Mouse (Mus musculus) layer of hippocampus, adult 2 months (tissue): ENCODE results near the gene H2-M9. TPM values are rescaled to one million over a fixed set of nuclear protein-coding genes. Genes with fewer than 3 reads are reported as not detected.

Experiments
- DNase-seq, 2 experiments: peaks; one replicate each; pipeline ENCODE4 v3.0.0; 2022; ENCODE audit warnings: low spot score in 2 of 2
- H3K27ac ChIP-seq: fragments of 200-600 bp; 2 replicates; pipeline ENCODE4 v1.8.1; 2022
- H3K4me3 ChIP-seq: fragments of 200-600 bp; 2 replicates; pipeline ENCODE4 v1.8.1; 2022; ENCODE audit warnings: mild to moderate bottlenecking
- CTCF ChIP-seq: fragments of 200-600 bp; conservative IDR thresholded peaks from 2 replicates; pipeline ENCODE4 v1.8.1; 2022; ENCODE audit warnings: antibody characterized with exemption, mild to moderate bottlenecking, moderate library complexity
- long read RNA-seq, 2 experiments: library from polyadenylated mRNA; stranded (forward); transcript quantifications; one replicate each; pipeline ENCODE4 v2.0.0; 2021; ENCODE audit warnings: borderline mapping rate in 2 of 2
- total RNA-seq, 2 experiments: library from RNA; stranded (reverse); gene quantifications; 2 replicates each; pipeline ENCODE4 v1.2.3; 2021

H2-M9 gene
- total RNA-seq: not detected
- long read RNA-seq, experiment 1: 0 reads
- long read RNA-seq, experiment 2: 0 reads

- TF ChIP-seq CTCF: no peak
- DNase-seq: no peak
- Histone ChIP-seq H3K27ac (no peak within 1 kb of the TSS), H3K4me3 (no peak within 1 kb of the TSS)
Measured at GRCm38 (mm10) chr17:36642566-36642965, at the start of gene H2-M9. H2-M9 (minus strand) TSS chr17:36642666.

GRCm38 (mm10) chr17:36672119-36672518, 29.7 kb upstream of the H2-M9 start, which contains the start of gene H2-M1:
H2-M1 (minus strand) TSS chr17:36672219.
- no peak within 1 kb of the TSS for H3K27ac ChIP-seq
- TF ChIP-seq CTCF: no peak
- no peak for DNase-seq
- no peak within 1 kb of the TSS for H3K4me3 ChIP-seq

Other genes with a start within 250 kb of the H2-M9 start
- not detected for gene H2-M10.4, start 180.3 kb downstream of the H2-M9 start, total RNA-seq
- gene H2-M11, start 95.6 kb downstream of the H2-M9 start, total RNA-seq: not detected
- not detected for gene H2-M1, start 29.6 kb upstream of the H2-M9 start, total RNA-seq
- not detected for gene H2-M10.5, start 130.2 kb upstream of the H2-M9 start, total RNA-seq
- gene H2-M10.6, start 169.5 kb upstream of the H2-M9 start, total RNA-seq: not detected
- 10 to 100 TPM; 22.5 to 26.1 TPM for gene Trim26, start 194.5 kb upstream of the H2-M9 start, total RNA-seq
- gene Trim15, start 224.5 kb upstream of the H2-M9 start, total RNA-seq: not detected
- gene Trim10, start 226.9 kb upstream of the H2-M9 start, total RNA-seq: not detected
- not detected for gene Trim40, start 247.5 kb upstream of the H2-M9 start, total RNA-seq